Mouse (Mus musculus) heart, postnatal 14 days (tissue): Measurements from ENCODE around the gene Usp49. TPM values are rescaled to one million over a fixed set of nuclear protein-coding genes. Genes with fewer than 3 reads are reported as not detected.
A peak's percentile ranks its signal among the peaks of the same experiment; 100 is the strongest.

ENCODE experiments used
- DNase-seq, 2 experiments: peaks; one replicate each; pipeline ENCODE4 v3.0.0; 2021 to 2022
- intact Hi-C: fragments of 180-260 bp; cut with DNase I; formaldehyde crosslinking; loops from one replicate; pipeline ENCODE4 v1.15.1; 2025
- total RNA-seq, 2 experiments: library from RNA; stranded (reverse); gene quantifications; 2 replicates each; pipeline ENCODE4 v1.2.3; 2021

Gene Usp49
- total RNA-seq, 2 experiments from 2014 or later: 4.4 to 4.5 TPM

- intact Hi-C loops: loop anchor here (5.0 kb wide), 1 partner anchor 215 kb away; no protein-coding TSS in a partner anchor
- peak; percentile 94 to 97 for DNase-seq
Observed at GRCm38 (mm10) chr17:47687409-47688343, 57.2 kb downstream of the Usp49 start.

- intact Hi-C loops: loop anchor here (5.0 kb wide), 1 partner anchor 216 kb away; no protein-coding TSS in a partner anchor
- no peak for DNase-seq
Observed at GRCm38 (mm10) chr17:47688344-47688607, 57.8 kb downstream of the Usp49 start, which contains the start of gene Tomm6. TSS of gene Tomm6 (minus strand) at chr17:47688386.

DNA sequence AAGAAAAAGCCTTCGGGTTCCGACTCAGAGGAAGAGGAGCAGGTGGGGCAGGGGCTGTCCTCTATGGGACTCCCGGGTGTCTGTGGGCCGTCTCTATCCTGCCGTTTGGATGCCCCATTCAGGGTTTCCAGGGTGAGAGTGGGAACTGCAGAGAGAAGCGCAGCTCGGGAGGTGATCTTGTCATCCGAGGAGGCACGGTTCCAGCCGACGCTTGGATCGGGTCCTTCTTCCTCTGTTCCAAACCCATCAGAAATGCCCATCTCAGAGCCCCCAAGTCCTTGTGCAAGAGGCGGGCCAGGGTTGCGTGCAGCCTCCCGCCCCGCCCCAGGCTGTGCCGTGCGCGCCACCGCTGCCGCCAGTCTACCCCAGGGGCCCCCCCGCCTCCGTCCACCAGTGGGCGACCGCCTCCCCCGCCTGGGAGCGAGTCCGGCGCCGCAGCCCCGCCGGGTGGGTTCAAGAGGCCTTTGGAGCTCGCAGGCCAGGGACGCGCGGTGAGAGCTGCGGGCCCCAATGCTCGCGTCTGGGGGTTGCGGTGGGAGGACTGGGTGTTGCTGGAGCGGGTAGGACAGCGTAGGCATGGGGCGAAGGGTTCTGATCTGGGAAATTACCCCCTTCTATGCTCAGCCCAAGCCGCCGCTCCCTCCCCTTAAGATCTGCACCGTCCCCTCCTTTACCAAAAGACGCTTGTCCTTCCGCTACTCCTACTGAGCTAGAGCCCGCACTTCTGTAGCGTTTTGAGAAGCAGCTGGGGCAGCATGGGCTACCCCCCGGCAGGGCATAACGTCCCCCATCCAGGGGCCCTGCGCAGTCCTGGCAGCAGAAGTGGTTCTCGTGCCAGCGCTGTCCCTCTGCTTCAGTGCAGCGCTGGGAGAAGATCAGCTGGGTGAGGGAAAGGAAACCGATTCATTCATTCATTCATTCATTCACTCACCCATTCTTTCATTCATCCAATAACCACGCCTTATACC, 58.4 kb downstream of the Usp49 start, which contains the start of gene Frs3:
Gene Frs3, plus strand, starts transcription at position 423 of the 968 bp plus-strand sequence.
- intact Hi-C loops: loop anchor here (5.0 kb wide), 1 partner anchor 217 kb away; no protein-coding TSS in a partner anchor
- peak; percentile 74 to 78 for DNase-seq

- no peak for DNase-seq
- intact Hi-C loops: loop anchor here (5.0 kb wide), 1 partner anchor 218 kb away; no protein-coding TSS in a partner anchor
Observed at GRCm38 (mm10) chr17:47689894-47690293, 59.4 kb downstream of the Usp49 start.

DNA sequence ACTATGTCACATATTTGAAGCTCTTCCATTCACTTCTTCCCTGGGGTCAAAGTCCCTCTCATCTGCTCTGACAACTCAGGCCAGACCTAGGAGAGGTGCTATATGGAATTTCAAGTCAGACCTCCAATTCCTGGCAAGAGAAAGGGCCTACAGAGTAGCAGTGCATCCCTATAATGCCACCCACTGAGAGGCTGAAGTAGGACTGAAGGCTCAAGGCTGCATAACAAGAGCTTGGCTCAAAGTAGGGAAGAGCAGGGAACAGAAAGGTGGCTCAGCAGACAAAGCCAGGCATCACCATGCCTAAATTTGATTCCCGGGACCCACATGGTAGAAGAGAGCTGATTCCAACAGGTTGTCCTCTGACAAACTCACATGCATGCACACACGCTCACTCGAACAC, 61.2 kb downstream of the Usp49 start:
- intact Hi-C loops: no loop called here
- DNase-seq: no peak

DNA sequence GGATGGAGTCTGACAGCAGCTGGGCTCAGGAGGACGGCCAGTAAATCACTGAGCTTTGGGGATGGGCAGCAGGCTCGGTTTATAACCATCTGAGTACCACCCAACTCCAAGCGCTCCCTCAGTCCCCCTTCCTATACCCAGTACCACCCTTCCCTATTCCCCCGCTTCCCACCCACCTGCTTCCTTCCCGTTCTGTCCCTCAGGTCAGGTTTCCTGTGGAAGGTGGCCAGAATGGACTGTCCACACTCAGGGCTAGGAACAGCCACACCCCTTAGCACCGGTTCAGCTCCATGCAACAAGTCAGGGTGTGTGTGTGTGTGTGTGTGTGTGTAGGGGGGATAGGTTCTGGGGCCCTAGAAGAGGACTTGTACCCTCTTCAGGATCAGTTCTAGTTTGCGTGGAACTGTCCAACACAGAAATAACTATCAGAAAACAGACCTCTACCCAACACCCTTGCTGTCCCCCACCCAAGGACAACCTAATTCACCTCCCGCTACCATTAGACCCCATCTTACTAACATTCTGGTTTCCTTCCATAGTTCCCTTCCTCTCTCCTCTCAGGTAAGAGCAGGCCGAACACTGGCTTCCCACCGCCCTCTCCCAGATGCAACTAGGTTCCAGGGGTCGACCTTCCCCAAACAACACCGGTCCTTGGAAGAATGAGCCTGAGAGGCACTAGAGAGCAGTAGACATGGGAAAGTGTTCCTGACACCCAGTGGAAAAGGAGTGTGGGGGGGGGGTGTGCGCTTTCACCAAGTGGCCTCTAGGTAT, 63.4 kb downstream of the Usp49 start:
- intact Hi-C loops: no loop called here
- DNase-seq: peak; percentile 24 to 42

- no peak for DNase-seq
- intact Hi-C loops: no loop called here
Observed at GRCm38 (mm10) chr17:47694442-47694502, 63.8 kb downstream of the Usp49 start, which contains the start of gene Gm21981. TSS of gene Gm21981 (minus strand) at chr17:47694455.

GRCm38 (mm10) chr17:47694503-47695336, 64.2 kb downstream of the Usp49 start, which contains the start of gene Prickle4:
TSS of gene Prickle4 (minus strand) at chr17:47694736.
- intact Hi-C loops: no loop called here
- DNase-seq: peak; percentile 99

GRCm38 (mm10) chr17:47695337-47695710, 64.8 kb downstream of the Usp49 start:
- intact Hi-C loops: no loop called here
- DNase-seq: no peak

DNA sequence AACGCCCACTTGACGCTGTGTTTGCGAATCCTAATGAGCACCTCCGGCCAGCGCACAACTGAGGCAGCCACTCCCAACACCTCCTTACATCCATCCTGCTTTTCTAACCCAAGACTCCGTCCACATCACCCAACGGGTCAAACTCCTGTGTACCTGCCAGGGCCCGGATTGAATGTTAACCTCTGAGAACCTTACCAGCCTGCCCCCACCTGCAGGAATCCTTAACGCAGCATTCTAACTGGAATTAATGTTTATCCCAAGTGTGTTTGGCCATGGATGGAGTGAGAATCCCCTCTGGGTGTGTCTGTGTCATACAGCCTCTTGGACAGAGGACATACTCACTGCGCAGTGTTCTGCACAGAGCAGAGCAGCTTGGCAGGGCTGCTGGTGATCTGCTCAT, 67.7 kb downstream of the Usp49 start:
- no peak for DNase-seq
- intact Hi-C loops: no loop called here

DNA sequence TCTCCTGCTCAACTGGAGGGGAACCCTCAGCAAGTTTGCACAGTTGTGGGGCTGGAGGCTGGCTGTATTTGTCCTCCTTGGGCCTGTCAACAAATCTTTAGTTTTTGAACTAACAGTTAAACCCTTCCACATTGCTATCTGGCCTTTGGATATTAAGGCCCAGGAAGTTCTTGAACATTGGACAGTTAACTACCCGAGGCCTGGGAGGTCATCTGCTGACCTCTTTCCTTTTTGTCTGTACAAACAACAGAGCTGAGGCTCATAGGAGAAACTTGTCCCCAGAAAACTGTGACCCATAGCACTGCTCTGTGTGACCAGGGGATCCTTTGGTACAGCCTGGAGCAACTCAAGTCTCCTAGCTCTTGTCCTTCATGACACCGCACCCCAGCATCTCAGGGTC, 68.6 kb downstream of the Usp49 start:
- DNase-seq: no peak
- intact Hi-C loops: no loop called here

DNA sequence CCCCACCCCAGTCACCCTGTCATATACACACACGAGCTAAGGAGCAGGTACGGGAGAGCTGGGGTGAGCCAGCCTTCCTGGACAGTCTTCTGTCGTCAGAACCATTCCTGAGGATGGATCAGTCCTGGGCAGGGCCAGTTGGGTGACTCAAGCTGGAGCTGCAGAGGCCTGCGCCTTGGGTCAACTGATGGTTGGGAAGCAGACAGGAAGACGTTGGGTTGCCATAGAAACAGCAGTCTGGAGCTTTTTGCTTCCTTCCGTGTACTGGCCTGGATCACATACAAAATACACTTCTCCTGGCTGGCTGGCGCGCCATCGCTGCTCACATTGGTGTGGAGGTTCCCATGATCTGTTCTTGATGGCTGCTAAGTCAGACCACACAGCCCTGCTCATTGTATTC, 71.3 kb downstream of the Usp49 start:
- intact Hi-C loops: no loop called here
- no peak for DNase-seq

DNA sequence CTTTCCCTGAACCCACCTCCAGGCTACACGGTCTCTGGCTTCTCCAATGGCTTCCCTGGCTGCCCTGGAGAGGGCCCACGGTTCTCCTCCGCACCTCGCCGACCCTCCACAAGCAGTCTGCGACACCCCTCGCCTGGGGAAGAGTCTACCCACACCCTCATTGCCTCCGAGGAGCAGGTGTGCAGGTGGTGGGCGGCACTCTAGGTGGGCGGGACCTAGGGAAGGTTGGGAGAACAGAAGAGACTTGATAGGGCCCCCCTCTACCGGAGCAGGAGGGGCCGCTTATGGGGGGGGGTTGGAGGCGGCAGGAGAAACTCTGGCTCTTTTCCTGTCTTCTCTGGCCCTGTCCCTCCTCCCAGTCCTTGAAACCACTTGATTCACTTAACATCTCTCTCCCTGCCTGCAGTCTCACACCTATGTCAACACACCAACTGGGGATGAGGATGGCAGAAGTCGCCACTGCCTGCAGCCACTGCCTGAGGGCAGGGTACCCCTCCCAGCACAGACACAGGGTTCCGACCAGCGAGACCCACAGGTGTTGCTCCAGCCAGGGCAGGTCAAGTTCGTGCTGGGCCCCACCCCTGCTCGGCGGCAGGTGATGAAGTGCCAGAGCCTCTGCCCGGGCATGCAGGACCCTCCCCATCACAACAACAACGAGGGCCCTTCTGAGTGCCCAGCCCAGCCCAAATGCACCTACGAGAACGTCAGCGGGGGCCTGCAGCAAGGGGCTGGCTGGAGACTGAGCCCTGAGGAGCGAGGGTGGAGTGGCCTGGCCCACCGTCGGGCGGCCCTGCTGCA, 72.3 kb downstream of the Usp49 start:
- DNase-seq: no peak
- intact Hi-C loops: no loop called here

DNA sequence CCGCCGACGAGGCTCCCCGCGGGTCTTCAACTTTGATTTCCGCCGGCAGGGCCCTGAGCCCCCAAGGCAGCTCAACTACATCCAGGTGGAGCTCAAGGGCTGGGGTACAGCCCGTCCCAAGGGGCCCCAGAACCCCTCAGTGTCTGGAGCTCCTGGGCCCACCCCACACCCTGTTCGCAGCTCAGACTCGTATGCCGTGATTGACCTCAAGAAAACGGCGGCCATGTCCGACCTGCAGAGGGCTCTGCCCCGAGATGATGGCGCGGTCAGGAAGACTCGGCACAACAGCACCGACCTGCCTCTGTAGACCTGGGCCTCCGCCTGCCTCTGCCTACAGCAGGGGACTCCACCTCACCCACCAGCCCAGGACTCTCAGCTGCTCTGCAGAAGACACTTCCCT, 73.1 kb downstream of the Usp49 start:
- intact Hi-C loops: no loop called here
- no peak for DNase-seq

DNA sequence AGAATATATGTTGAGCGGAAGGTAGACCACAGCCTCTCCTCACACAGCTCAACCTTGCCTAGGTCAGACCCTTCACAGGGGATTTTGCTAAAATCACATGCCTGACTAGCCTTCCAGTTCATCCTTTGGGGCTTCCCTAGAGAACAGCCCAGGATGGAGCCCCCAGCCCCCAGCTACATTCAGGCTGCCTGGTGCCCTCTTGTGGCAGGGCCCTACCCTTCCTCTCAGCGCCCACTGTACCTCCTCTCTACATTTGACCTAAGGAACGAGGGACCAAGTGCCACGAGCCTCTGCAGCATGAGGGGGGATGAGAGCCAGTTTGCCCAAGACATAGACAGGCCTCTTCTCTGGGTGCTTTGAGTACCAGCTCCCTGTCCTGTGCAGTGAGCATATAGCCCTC, 74.2 kb downstream of the Usp49 start:
- DNase-seq: no peak
- intact Hi-C loops: no loop called here

GRCm38 (mm10) chr17:47706196-47706595, 75.7 kb downstream of the Usp49 start:
- intact Hi-C loops: no loop called here
- peak in 1 of 2 experiments; percentile 12 for DNase-seq

DNA sequence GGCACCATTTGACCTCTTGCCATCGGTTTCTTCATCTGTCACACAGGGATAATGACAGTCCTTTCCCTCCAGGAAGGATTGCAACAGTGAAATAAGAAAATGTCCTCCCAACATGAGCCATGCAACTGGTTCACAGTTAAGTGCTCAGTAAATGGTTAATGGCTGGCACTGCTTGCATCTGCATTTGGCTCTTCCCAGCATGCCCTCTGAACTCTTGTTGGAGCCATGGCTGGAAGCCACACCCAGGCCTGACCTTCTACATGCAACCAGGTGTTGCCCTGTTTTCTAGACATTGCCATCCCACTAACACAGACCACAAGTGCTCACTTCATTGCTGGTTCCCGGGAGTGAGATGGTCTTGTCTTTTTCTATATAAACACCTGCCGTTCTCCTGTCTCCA, 77.5 kb downstream of the Usp49 start:
- intact Hi-C loops: no loop called here
- no peak for DNase-seq

GRCm38 (mm10) chr17:47708972-47709371, 78.5 kb downstream of the Usp49 start:
- no peak for DNase-seq
- intact Hi-C loops: no loop called here

GRCm38 (mm10) chr17:47710036-47710435, 79.5 kb downstream of the Usp49 start:
- no peak for DNase-seq
- intact Hi-C loops: no loop called here
